Mouse (Mus musculus): Measurements from ENCODE around the gene Fabp6.

DNA sequence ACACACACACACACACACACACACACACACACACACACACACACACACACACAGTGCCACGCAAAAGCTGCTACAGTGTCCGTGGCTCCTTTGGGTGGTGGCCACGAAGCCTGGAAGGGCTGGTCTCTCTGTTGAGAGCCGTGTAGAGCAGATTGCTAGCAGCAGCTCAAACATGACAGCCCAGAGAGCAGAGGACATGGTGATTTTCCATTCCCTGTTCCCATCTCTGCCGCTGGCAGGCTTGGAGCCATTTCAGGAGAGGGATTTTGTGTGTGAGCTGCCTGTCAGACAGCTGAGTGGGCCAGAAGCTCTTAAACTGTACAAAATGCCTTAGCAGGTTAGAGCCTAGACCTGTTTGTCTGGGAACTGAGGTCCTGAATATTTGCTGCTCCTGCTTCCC is 34.6 kb downstream of the Fabp6 start:
- no peak for TF ChIP-seq MAFK (IDR thresholded peaks at IDR 0.05; ENCODE audit: insufficient read depth, low read depth, low read length)
- TF ChIP-seq HCFC1 (IDR thresholded peaks at IDR 0.05; ENCODE audit: borderline replicate concordance, insufficient read depth, low read length) = no peak
- TF ChIP-seq CHD2 (IDR thresholded peaks at IDR 0.05; ENCODE audit: low read depth, low read length) = no peak
- no peak for TF ChIP-seq ZNF384 (IDR thresholded peaks at IDR 0.05; ENCODE audit: low read depth, low read length)
- TF ChIP-seq ZC3H11A (IDR thresholded peaks at IDR 0.05; ENCODE audit: borderline replicate concordance, low read depth, low read length) = no peak

All from ES-E14 (cell line).